Mouse (Mus musculus) neural tube, embryonic 10.5 days (tissue): Measurements from ENCODE around the gene Tmprss9.

Experiments
- DNase-seq: peaks from one replicate; pipeline ENCODE4 v3.0.0-alpha.2; 2017; ENCODE audit warnings: low spot score; ENCODE audit errors: extremely low spot score

The Tmprss9 gene

DNA sequence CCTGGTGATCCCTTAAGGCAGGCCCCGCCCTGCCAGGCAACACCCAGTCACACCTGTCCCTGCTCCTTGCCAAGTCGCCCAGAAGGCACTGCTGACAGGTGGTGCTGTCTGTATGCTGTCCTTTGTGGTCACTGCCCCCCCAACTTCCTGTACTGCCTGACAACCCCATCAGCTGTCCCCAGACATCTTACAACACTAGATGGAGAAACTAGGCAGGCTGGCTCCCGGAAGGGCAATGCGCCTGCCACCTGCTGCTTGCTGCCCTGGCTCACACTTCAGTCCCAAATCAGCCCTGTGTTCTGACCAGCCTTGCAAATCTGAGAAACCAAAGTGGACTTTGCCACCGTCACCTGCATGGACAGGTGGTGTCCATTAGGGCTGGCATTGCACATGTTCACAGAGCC, 42.6 kb downstream of the Tmprss9 start:
- no peak for DNase-seq

DNA sequence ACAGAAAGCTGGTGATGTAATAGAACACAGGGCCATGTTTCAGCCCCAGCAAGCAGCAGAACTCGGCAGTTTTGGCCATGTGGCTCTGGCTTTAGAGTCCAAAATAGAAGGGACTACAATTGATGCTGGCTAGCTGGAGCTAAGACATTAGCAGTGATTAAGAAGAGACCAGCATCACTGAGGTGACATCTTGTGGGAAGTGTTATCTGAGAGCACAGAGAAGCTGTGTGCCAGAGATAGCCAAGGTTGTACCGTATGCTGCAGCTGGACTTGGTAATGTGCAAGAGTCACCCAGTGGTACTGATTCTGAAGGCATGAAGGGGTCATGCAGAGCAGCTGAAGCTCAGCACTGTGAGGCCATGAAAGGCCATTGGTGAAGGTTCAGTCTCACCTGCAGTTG, 43.6 kb downstream of the Tmprss9 start:
- no peak for DNase-seq

DNA sequence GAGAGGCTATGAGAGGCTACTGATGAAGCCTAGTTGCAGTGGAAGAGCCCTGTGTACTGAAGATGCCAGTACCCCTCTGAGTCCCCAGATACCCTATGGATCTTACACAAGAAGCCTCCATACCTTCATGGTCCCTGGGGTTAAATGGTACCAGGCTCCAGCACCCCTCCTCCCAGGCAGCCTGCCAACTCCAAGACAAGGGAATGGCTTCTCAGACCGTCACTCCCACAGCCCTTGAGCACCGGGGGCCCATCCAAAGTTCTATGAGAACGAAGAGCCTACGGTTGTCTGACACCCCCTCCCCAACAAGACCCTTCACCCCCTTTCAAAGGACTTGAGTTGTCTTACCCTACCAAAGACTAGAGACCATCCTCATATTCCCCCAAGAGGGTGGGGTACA, 44.1 kb downstream of the Tmprss9 start:
- DNase-seq, result no peak

- DNase-seq, result peak; percentile 32
Measured at GRCm38 (mm10) chr10:80917336-80917778, 45.7 kb downstream of the Tmprss9 start.

DNA sequence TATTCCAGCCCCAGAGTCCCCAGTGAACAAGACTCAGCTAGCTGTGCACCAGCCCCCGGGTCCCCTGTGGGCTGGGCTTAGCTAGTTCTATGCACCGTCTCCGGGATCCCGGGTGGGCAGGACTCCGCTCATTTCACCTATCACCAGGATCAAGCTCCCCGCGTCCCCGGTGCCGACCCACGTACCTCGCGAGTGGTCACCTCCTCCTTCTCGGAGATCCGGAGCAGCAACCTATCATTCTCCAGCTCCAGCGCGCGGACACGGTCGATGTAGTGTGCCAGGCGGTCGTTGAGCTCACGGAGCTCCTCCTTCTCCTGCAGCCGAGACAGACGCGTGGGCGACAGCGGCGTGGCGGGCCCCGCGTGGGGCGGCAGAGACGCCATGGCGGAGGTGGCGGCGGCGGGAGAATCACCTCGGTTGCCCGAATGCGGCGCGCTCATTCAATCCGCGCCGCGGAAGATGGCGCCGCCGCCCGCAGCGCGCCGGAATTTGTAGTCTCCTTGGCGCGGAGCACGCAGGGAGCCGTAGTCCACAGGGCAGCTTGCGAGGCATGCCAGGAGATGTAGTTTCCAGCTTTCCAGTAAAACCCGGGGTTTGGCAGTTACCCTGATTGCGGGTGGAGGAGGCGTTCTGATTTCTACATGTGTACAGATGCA, 46.3 kb downstream of the Tmprss9 start, which contains the start of gene Lmnb2:
Gene Lmnb2, minus strand, starts transcription at position 467 of the 656 bp plus-strand sequence.
- DNase-seq, result peak; percentile 72

- peak; percentile 44 for DNase-seq
Measured at GRCm38 (mm10) chr10:80921923-80922322, 50.3 kb downstream of the Tmprss9 start.

- no peak for DNase-seq
Measured at GRCm38 (mm10) chr10:80925472-80925871, 53.8 kb downstream of the Tmprss9 start.

DNA sequence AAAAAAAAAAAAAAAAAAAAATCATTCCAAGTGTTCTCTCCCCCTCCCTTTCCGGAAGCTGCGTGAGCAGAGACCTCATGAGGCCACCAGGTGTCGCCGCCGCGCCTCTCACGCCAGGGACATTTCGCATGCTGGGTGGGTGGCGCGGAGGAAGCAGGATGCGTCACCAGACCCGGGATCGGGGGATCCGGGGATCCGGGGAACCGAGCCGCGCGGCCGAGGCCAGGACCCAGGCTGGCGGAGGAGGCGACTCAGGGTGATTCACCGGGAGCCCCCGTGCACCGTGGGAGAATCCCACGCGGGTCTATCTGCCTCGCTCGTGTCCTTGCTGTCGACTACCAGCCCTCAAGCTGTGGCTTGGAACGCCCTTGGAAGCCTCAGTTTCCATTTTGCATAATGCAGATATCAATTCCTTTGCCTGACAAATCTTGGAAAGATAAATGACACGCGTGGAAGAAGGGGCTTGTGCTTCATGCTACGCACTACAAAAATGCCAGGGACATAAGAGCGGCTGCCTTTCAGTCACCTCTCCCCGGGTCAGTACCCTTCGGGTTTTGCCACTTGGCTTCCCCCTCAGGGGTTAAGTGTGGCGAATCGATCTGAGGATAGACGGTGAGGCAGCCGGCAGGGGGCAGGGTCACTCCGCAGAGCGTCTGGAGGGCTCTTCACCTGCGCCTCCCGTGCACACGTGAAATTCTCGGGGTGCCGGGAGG, 57.1 kb downstream of the Tmprss9 start:
- peak; percentile 86 for DNase-seq

DNA sequence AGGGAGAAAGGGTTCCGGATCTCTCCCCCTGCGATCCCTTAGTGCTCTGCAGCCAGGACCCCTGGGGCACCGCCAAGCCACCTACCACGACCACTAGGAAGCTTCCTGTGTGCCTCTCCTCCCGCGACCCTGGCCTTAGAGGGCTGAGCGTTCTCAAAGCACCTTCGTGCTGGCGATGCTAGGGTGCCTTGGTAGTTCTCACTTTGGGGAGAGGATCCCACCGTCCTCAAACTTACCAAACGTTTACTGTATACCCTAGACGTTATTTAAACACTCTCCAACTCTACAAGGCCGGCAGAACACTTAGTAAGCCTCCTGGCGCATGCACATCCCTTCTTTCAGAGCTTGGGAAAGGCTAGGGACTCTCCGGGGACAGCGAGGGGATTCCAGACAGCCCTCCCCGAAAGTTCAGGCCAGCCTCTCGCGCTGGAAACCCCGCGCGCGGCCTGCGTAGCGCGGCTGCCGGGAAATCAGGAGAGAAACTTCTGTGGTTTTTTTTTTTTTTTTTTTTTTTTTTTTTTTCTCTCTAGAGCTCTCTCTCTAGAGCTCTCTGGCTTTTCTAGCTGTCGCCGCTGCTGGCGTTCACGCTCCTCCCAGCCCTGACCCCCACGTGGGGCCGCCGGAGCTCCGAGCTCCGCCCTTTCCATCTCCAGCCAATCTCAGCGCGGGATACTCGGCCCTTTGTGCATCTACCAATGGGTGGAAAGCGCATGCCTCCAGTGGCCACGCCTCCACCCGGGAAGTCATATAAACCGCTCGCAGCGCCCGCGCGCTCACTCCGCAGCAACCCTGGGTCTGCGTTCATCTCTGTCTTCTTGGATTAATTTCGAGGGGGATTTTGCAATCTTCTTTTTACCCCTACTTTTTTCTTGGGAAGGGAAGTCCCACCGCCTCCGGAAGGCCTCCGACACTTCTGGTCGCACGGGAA, 57.9 kb downstream of the Tmprss9 start, which contains the start of gene Gadd45b:
Gene Gadd45b, plus strand, starts transcription at position 775 of the 928 bp plus-strand sequence.
- peak; percentile 98 for DNase-seq

DNA sequence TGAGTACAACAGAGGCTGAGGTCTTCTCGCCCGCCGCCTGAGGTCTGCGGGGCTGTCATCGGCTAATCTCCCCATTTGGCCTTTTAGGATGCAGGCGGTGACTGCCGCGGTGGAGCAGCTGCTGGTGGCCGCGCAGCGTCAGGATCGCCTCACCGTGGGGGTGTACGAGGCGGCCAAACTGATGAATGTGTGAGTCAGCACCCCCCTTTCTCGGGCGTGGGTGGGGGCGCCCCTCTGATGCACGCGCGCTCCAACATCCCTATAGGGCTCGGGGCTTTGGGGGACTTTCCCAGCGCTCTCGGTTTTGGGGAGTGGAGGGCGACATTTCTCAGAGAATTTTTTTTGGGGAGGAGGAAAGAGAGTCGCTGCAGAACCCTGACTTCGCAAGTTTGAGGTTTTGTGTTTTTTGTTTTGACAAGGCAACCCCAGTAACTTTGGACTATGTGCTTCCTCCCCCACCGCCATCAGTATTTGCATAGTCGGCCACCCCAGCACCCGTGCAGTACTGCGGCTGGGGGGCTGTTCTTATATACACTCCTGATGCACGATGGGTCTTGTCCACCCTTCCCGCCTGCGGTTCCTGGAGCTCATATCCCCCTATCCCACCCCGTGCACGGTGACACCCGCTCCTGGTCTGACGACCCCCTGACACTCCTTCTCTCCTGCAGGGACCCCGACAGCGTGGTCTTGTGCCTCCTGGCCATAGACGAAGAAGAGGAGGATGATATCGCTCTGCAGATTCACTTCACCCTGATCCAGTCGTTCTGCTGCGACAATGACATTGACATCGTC, 58.9 kb downstream of the Tmprss9 start:
- peak; percentile 45 for DNase-seq

DNA sequence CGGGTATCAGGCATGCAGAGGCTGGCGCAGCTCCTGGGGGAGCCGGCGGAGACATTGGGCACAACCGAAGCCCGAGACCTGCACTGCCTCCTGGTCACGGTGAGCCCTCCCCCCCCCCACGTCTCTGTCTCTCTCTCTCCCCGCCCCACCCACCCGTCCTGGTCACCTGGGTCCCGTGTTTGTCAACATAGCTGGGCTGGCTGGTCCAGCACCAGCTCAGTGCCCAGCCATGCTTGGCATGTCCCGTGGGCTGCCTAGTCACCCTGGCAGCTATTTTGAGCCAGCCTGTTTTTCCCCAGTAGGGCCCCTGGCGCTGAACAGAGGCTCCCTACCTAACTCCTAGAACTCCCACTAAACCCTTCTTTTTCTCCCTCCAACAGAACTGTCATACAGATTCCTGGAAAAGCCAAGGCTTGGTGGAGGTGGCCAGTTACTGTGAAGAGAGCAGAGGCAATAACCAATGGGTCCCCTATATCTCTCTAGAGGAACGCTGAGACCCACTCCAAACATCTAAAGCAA, 59.6 kb downstream of the Tmprss9 start:
- DNase-seq, result peak; percentile 40

DNA sequence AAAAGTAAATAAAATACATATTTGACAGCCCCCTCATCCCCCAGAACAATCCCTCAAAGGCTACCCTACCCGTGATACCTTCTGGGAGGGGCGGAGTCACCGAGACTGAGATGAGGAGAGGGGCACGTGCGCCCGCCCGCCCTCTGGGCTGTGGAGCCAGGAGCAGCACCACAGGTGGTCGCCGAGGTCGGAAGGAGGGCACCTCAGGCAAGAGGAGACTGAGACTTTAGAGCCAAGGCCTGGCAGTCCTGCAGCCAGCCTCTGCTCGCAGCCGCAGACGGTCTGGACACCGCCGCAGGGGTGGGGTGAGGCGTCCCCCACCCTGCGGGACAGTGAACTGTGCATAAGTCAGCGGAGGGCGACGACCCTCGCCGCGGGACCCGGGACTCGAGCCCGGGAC, 60.0 kb downstream of the Tmprss9 start:
- peak; percentile 50 for DNase-seq

DNA sequence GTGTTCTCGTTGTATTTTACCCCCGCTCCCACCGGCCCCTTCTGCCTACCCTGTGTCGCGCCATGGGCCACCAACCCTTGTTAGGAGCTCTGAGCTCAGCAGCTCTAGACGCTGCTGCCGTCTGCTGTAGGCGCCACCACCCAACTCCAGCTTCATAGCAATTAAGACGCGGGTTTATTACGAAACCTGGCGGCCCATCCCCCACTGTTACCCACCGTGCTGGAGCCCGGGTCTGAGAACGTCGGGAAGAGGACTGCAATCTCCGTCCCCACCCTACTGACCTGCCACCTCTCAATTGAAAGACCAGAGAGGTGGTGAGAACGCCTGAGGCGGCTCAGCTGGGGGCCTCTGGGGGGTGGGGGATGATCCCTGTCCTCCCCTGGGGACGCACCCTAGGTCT, 60.6 kb downstream of the Tmprss9 start:
- peak; percentile 44 for DNase-seq

DNA sequence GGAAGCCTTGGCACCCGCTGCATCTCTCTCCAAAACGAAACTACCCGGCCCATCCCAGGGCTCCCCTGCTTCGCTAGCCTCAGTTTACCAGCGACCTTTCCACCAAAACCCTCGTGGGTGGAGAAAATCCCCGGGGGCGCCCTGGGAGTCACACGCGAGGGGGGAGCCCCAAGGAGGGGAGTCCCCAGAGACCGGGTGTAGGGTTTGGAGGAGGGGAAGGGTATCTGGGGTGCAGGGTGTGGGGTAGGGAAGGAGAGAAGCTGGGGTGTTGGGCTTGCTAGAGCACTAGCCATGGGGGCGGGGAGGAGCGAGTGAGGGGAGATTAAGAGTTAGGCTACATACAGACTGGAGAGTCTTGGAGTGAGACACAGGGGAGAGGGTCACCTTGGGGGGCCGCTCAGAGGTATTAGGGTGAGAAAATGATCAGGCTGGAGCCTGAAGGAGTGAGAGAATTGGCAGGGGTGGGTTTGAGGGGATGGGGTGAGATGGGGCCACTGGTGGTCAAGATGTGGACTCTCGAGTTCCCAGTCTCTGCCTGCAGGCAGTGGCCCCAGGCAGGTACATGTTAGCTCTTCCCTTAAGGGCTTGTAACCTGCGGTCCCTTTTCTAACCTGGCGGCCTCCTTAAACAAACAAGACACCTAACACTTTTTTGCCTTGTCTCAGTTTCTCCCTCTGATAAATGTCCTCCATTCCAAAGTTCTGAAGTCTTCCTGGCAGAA, 61.2 kb downstream of the Tmprss9 start:
- no peak for DNase-seq

GRCm38 (mm10) chr10:80933421-80933979, 61.9 kb downstream of the Tmprss9 start:
- peak; percentile 42 for DNase-seq

DNA sequence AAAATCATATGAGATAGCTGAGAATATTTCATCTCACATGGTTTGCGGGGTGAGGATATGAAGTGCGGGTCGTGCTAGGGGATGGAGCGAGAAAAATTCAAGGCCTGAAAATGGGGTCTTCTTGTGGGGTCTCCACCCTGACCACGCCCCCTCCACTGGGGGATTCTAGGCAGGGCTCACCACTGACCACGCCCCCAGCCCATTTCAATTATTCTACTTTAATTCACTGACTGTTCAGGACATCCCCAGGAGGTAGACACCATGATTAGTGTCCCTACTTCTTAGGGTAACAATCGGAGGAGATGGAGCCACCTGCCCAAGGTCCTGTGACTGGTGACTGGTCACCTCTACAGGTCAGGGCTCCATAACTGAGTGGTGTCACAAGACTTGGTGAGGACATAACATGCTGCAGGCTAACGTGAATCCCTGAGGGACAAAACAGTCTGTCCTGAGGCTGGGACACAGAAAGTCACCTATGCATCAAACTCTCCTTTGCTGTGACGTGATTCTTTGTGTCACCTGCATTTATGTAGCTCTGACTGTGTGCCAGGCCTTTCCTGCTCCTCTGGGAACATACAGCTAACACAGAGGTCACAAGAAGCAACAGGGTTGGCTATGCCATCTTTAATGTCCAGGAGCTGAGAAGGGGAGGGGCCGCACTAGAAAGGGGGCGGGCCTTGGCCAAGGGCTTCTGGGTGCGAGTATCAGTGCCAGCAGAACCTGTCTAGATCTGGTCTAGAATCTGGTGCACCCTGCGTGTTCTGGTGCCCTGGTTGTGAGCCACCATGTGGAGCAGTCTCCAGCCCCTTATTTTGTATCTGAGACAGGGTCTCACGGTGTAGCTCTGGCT, 62.7 kb downstream of the Tmprss9 start:
- no peak for DNase-seq

- no peak for DNase-seq
Measured at GRCm38 (mm10) chr10:80935241-80935640, 63.6 kb downstream of the Tmprss9 start.

- DNase-seq, result no peak
Measured at GRCm38 (mm10) chr10:80935698-80936097, 64.0 kb downstream of the Tmprss9 start.
